Mouse (Mus musculus): ENCODE measurements around the gene Eps15l1.

DNA sequence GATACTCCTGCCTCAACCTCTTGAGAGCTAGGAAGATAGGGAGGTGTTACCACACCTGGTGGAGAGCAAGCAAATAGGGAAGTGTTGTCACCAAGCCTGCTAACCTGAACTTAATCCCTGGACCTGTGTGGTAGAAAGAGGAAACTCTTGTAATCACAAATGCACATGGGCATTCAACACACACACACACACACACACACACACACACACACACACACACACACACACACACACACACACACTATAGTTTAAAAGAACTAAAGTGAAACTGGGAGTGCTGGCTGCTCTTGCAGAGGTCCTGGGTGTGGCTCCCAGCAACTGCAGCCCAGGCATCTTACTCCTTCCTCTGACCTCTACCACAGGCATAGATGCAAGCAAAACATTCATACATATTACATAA lies 61.1 kb downstream of the Eps15l1 start:
- TF ChIP-seq POLR2A (IDR thresholded peaks at IDR 0.05; ENCODE audit: extremely low read depth, insufficient read depth, low read length) (no peak), CTCF (IDR thresholded peaks at IDR 0.05; ENCODE audit: low read depth, low read length) (no peak)
